Mouse (Mus musculus) C2C12 (cell line): ENCODE measurements around the gene Tmem213. TPM values are rescaled to one million over a fixed set of nuclear protein-coding genes. Genes with fewer than 3 reads are reported as not detected.

Source experiments
- H3K27me3 ChIP-seq: one replicate; pipeline ENCODE4 v1.6.1; 2011; ENCODE audit not compliant: control insufficient read depth, insufficient read depth, insufficient read length
- H3K36me3 ChIP-seq: one replicate; pipeline ENCODE4 v1.6.1; 2011; ENCODE audit not compliant: control insufficient read depth, insufficient read depth
- H3K4me3 ChIP-seq: one replicate; pipeline ENCODE4 v1.5.1; 2011; ENCODE audit warnings: mild to moderate bottlenecking, control low read depth; ENCODE audit not compliant: poor library complexity, insufficient read depth, severe bottlenecking
- H3K79me2 ChIP-seq: one replicate; pipeline ENCODE4 v1.6.1; 2011; ENCODE audit not compliant: control insufficient read depth, insufficient read depth
- H3K79me3 ChIP-seq: one replicate; pipeline ENCODE4 v1.6.1; 2011; ENCODE audit warnings: low read depth, control low read depth
- H3ac ChIP-seq: one replicate; pipeline ENCODE3; 2011; ENCODE audit warnings: low read depth; ENCODE audit not compliant: control insufficient read depth, insufficient read length
- CEBPB ChIP-seq: IDR thresholded peaks from one replicate; pipeline ENCODE4 v1.6.1; 2011; ENCODE audit warnings: low read depth, mild to moderate bottlenecking, control low read depth, moderate library complexity
- CTCF ChIP-seq: IDR thresholded peaks from one replicate; pipeline ENCODE4 v1.5.1; 2011; ENCODE audit not compliant: control insufficient read depth, insufficient read depth, insufficient read length
- FOSL1 ChIP-seq: IDR thresholded peaks from one replicate; pipeline ENCODE4 v1.8.0; 2011; ENCODE audit warnings: mild to moderate bottlenecking, low read length; ENCODE audit not compliant: poor library complexity, insufficient read depth, severe bottlenecking
- MAX ChIP-seq: IDR thresholded peaks from one replicate; pipeline ENCODE4 v1.6.1; 2011; ENCODE audit warnings: mild to moderate bottlenecking, control low read depth
- MYOD1 ChIP-seq: IDR thresholded peaks from one replicate; pipeline ENCODE4 v1.6.1; 2011; ENCODE audit warnings: low read depth; ENCODE audit not compliant: control insufficient read depth, insufficient read length
- MYOG ChIP-seq: IDR thresholded peaks from one replicate; pipeline ENCODE4 v1.6.1; 2011; ENCODE audit not compliant: control insufficient read depth, insufficient read length; ENCODE audit errors: extremely low read depth
- USF1 ChIP-seq: IDR thresholded peaks from one replicate; pipeline ENCODE4 v1.6.1; 2011; ENCODE audit warnings: low read depth, mild to moderate bottlenecking, control low read depth, moderate library complexity
- polyA plus RNA-seq: library from polyadenylated mRNA; unstranded; fragments of >200 nt; fragmentation: generic; extraction: Trizol; gene quantifications from one replicate; pipeline ENCODE4 v1.2.1, GENCODE M21; 2012; ENCODE audit warnings: missing spikeins

Tmem213 gene
- polyA plus RNA-seq, 1 experiment = not detected

DNA sequence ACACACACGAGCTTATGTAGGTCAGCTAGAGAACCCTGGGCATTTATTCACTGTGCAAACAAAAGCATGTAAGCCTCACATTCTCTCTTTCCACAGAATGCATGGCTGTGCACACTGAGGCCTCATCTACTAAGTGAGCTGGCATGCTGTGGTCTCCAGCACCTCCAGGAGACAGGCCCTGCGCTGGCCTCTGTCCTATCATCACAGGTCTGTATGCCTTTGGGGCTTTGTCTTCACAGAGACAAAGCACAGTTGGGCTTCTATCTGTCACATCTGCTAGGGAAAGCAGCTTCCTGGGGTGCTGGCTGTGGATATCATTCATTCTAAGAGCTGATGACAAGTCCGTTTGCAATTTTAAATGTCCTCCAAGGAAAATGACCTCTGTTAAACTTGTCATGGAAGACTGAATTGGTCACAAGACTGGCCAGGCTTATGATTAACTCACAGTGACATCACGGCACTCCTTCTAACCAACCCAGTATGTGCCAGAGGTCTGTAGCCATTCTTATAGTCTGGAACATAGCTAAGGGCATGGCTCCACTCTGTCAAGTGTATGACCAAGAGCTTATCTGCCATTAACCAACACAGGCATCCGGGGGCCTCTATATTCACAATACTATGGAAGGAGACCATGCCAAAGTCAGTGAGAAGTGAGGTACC is 36.8 kb upstream of the Tmem213 start:
- Histone ChIP-seq H3K79me3 (no peaks in the 10 kb centered on the region), H3ac (no peak overlapping the region), H3K79me2 (no peaks in the 10 kb centered on the region), H3K4me3 (no peak overlapping the region), H3K36me3 (no peaks in the 10 kb centered on the region), H3K27me3 (no peaks in the 10 kb centered on the region)
- no peak for TF ChIP-seq CEBPB
- TF ChIP-seq CTCF = no peak
- TF ChIP-seq USF1 = no peak
- no peak for TF ChIP-seq MYOD1
- TF ChIP-seq FOSL1 = no peak
- no peak for TF ChIP-seq MAX
- TF ChIP-seq MYOG = no peak

DNA sequence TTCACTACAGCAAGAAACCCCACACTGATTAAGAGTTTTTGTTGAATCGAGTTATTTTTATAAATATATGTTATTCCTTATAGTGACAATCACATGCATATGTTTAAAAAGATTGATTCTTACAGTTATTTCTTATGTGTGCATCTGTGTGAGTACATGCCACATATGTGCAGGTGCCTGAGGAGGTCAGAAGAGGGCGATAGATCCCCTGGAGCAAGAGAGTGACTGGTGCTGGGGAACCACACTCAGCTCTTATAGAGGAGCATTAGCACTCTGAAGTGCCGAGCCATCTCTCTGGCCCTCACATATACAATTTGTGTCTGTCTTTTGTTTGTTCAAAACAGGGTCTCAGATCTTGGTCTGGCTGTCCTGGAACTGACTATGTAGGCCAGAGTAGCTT is 35.5 kb upstream of the Tmem213 start:
- Histone ChIP-seq H3K79me3 (no peaks in the 10 kb centered on the region), H3ac (no peak overlapping the region), H3K27me3 (no peaks in the 10 kb centered on the region), H3K4me3 (no peak overlapping the region), H3K79me2 (no peaks in the 10 kb centered on the region), H3K36me3 (no peaks in the 10 kb centered on the region)
- TF ChIP-seq CEBPB (no peak), MAX (no peak), MYOD1 (no peak), FOSL1 (no peak), USF1 (no peak), MYOG (no peak), CTCF (no peak)

DNA sequence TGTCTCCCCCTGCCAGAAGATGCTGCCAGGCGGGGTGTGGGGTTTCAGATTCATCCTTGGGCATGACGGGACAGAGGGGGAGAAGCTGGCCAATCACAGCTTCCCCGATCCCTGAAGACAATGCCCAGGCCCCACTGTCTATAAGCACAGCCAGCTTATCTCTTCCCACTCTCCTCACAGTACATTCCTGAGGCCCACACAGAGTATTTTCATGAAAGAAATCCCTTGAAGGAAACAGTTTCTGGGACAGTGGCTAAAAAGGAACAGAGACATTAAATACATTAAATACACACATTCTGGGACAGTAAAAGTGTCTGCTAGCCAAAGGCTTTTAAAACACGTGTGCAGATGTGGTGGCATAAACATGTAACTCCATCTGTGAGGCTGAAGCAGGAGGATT is 28.7 kb upstream of the Tmem213 start:
- H3K4me3 ChIP-seq = no peak overlapping the region
- H3K79me2 ChIP-seq = no peaks in the 10 kb centered on the region
- H3K36me3 ChIP-seq = no peaks in the 10 kb centered on the region
- TF ChIP-seq FOSL1 = no peak
- TF ChIP-seq USF1 = no peak
- TF ChIP-seq MYOD1 = no peak
- TF ChIP-seq MAX = no peak
- TF ChIP-seq MYOG = no peak
- TF ChIP-seq CTCF = no peak
- TF ChIP-seq CEBPB = no peak
- no peak overlapping the region for H3ac ChIP-seq
- H3K79me3 ChIP-seq = no peaks in the 10 kb centered on the region
- no peaks in the 10 kb centered on the region for H3K27me3 ChIP-seq

DNA sequence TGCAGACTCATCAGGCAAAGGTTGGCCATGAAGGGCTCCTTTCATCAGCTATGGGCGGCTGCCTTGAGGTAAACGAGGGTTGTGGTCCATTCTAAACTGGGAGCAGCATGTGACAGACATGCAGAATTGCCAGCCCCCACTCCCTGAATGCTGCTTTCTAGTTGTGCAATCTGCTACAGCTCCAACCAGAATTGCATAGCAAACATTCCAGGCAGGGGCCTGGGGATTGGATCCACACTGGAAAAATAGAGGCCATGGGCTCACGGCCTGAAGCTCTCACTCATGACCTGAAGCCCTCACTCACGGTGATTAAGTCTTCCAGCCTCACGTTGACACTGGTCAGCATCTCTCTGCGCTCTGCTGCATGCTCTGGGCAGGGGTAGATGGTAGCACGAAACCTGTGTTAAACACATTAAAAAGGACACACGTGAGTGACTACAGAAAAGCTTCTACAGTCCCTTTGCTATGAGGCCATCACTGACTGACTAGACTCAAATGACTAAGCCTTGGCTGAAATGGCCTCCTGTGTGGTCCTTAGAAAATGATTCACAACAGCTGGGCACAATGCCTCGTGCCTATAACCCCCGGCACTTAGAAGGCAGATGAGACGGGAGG is 27.2 kb upstream of the Tmem213 start:
- Histone ChIP-seq H3K79me2 (no peaks in the 10 kb centered on the region), H3K27me3 (no peaks in the 10 kb centered on the region), H3K36me3 (no peaks in the 10 kb centered on the region), H3ac (no peak overlapping the region), H3K79me3 (no peaks in the 10 kb centered on the region), H3K4me3 (no peak overlapping the region)
- TF ChIP-seq CTCF = no peak
- TF ChIP-seq MYOD1 = no peak
- TF ChIP-seq FOSL1 = no peak
- TF ChIP-seq CEBPB = peak; percentile 12

DNA sequence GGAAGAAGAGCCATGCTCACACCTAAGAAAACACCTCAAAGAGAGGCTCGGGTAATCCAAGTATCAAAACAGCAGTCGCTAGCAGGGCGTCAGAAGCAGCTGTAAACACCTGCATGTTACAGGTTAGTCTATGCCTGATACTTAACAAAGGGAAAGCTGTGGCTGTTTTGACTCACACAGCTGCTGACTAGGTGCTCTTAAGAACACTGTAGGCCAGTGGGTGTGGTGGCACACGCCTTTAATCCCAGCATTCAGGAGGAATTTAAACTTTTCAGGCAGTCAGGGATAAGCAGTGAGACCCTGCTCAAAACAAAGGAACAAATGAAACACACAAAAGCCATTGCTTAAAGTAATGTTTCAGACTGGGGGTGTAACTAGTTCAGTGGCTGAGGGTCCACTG is 25.9 kb upstream of the Tmem213 start:
- Histone ChIP-seq H3K79me2 (no peaks in the 10 kb centered on the region), H3K36me3 (no peaks in the 10 kb centered on the region), H3K79me3 (no peaks in the 10 kb centered on the region), H3ac (no peak overlapping the region), H3K27me3 (no peaks in the 10 kb centered on the region), H3K4me3 (no peak overlapping the region)
- no peak for TF ChIP-seq MYOG
- TF ChIP-seq USF1 = no peak
- TF ChIP-seq CTCF = no peak
- no peak for TF ChIP-seq CEBPB
- no peak for TF ChIP-seq FOSL1
- no peak for TF ChIP-seq MYOD1
- TF ChIP-seq MAX = no peak
